Mouse (Mus musculus) forebrain, embryonic 15.5 days (tissue): ENCODE measurements at regions not wholly inside any gene's neighbourhood (a gene's known extent, or its start where the extent isn't known, plus 50 kb on each side); places are given as distances from the start of the nearest gene placed in this dataset.

Experiments
- ATAC-seq: fragments of 200-750 bp; cut with Nextera tagmentation; replicated peaks from 2 replicates; pipeline ENCODE4 v1.8.0; 2017; ENCODE audit warnings: mild to moderate bottlenecking, moderate TSS enrichment, moderate library complexity
- H3K27ac ChIP-seq: fragments of 300-500 bp; sonication (generic); replicated peaks from 2 replicates; pipeline ENCODE4 v1.5.1; 2015; ENCODE audit warnings: mild to moderate bottlenecking, inconsistent platforms
- H3K27me3 ChIP-seq: fragments of 300-500 bp; sonication (generic); 2 replicates; pipeline ENCODE4 v1.6.1; 2015; ENCODE audit warnings: inconsistent platforms
- H3K36me3 ChIP-seq: fragments of 300-500 bp; sonication (generic); 2 replicates; pipeline ENCODE4 v1.6.1; 2015; ENCODE audit warnings: mild to moderate bottlenecking, inconsistent platforms
- H3K4me1 ChIP-seq: fragments of 300-500 bp; sonication (generic); 2 replicates; pipeline ENCODE4 v1.6.1; 2015; ENCODE audit warnings: inconsistent platforms
- H3K4me2 ChIP-seq: fragments of 300-500 bp; sonication (generic); replicated peaks from 2 replicates; pipeline ENCODE4 v1.6.1; 2015; ENCODE audit warnings: mild to moderate bottlenecking, inconsistent platforms
- H3K4me3 ChIP-seq: fragments of 300-500 bp; sonication (generic); 2 replicates; pipeline ENCODE4 v1.5.1; 2015; ENCODE audit warnings: mild to moderate bottlenecking, inconsistent platforms
- H3K9ac ChIP-seq: fragments of 300-500 bp; sonication (generic); replicated peaks from 2 replicates; pipeline ENCODE4 v1.6.1; 2015; ENCODE audit warnings: mild to moderate bottlenecking, inconsistent platforms
- H3K9me3 ChIP-seq: fragments of 300-500 bp; sonication (generic); 2 replicates; pipeline ENCODE4 v1.6.1; 2016; ENCODE audit warnings: inconsistent platforms
- WGBS: fragments of 180-500 bp; shearing (Covaris S2); methylation state at CpG from one replicate; pipeline ENCODE4 v1.1.7; 2015; ENCODE audit warnings: mixed read lengths; 5-methylcytosine and 5-hydroxymethylcytosine counted together

DNA sequence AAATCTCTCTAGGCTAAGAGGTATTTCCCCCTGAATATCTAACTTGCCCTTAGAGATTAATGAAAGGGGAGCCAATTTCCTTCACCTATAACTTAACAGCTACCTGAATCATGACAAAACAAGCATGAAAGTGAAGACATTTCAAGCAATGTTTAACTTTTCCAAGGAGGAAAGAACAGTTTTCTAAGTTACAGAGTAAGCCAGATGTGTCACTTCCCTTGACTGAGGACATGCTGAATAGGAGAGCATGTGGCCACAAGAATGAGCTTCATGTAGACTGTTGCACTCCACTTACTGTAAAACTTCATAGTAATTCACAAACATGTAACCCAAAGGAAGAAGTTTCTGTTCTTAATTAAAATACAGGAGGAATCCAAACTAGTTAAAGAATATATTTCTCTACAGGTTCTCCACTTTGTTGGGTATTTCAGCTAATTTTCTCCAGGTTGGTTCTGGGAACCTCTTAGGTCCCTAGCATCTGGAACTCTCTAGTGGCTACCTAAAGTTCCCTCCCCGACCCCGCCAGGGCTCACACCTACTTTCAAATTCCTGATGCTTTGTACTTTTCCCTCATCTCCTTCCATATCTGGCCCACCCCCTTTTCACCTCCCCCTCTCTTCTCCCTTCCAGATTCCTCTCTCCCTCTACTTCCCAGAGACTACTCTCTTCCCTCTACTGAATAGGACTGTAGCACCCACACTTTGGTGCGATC lies 142.0 kb upstream of the Tyrp1 start:
- 95% methylated on average over 3 of the region's 3 CpGs for WGBS
- no peak overlapping the region for H3K4me2 ChIP-seq
- ATAC-seq: no peak
- H3K36me3 ChIP-seq: no peaks in the 10 kb centered on the region
- H3K27ac ChIP-seq: no peak overlapping the region
- H3K27me3 ChIP-seq: no peaks in the 10 kb centered on the region
- H3K9me3 ChIP-seq: no peaks in the 10 kb centered on the region
- no peak overlapping the region for H3K4me3 ChIP-seq
- H3K4me1 ChIP-seq: no peaks in the 10 kb centered on the region
- H3K9ac ChIP-seq: no peak overlapping the region

GRCm38 (mm10) chr4:80712698-80713097 lies 121.2 kb upstream of the Tyrp1 start:
- H3K4me3 ChIP-seq: no peak overlapping the region
- ATAC-seq: no peak
- no peak overlapping the region for H3K4me2 ChIP-seq
- WGBS: 70% methylated on average over 2 of the region's 2 CpGs
- no peak overlapping the region for H3K9ac ChIP-seq
- H3K4me1 ChIP-seq: no peaks in the 10 kb centered on the region
- H3K27me3 ChIP-seq: no peaks in the 10 kb centered on the region
- H3K9me3 ChIP-seq: no peaks in the 10 kb centered on the region
- no peaks in the 10 kb centered on the region for H3K36me3 ChIP-seq
- no peak overlapping the region for H3K27ac ChIP-seq

DNA sequence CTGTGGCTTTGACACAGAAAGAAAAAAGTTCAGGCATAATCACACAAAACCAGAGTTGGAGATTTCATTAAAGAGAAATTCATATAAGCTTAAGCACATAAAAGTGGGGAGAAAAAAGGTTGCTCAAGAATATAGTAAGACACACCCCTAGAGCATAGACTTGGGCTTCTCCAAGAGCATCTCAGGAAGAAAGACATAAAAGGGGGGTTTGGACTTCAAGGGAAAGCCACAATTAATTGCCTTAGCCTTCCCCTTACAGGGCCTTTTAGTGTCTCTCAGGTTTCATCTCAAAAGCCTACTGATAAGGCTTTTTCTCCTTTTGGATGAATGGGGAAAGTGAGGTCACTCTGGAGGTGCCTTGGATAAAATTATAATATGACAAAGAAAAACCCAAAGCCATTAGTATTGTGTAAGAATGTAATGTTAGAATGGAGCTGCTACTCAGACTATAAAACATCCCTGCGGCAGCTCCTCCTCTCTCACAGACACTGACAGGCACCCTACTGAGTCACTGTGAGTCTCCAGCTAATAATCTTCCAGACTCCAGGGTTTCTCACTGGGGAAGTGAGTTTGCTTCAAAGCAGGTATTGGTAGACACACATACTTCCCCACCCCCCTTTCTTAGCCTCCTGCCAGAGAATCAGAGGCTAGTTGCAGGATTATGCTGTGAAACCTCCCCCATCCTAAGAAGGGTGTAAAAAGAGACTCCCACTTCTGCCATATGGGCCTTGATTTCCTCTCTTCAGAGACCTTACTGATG lies 88.8 kb upstream of the Tyrp1 start:
- no peaks in the 10 kb centered on the region for H3K27me3 ChIP-seq
- H3K4me1 ChIP-seq: 0 out of 2 replicates have a peak, but pooled peaks cover 3% of the 10 kb centered on the region

GRCm38 (mm10) chr4:80752259-80752658 lies 81.7 kb upstream of the Tyrp1 start:
- no peak for ATAC-seq
- Histone ChIP-seq H3K27me3 (no peaks in the 10 kb centered on the region), H3K9me3 (no peaks in the 10 kb centered on the region), H3K4me3 (no peak overlapping the region), H3K27ac (no peak overlapping the region), H3K4me2 (no peak overlapping the region), H3K9ac (no peak overlapping the region), H3K4me1 (no peaks in the 10 kb centered on the region), H3K36me3 (no peaks in the 10 kb centered on the region)
- 76% methylated on average over 6 of the region's 6 CpGs for WGBS

More for the DNA sequence above, 88.8 kb upstream of the Tyrp1 start:
- H3K9ac ChIP-seq: no peak overlapping the region
- ATAC-seq: peak; percentile 70
- H3K27ac ChIP-seq: no peak overlapping the region
- no peak overlapping the region for H3K4me3 ChIP-seq
- no peak overlapping the region for H3K4me2 ChIP-seq
- no peaks in the 10 kb centered on the region for H3K36me3 ChIP-seq
- WGBS: 0% methylated on average over 1 of the region's 1 CpGs
- no peaks in the 10 kb centered on the region for H3K9me3 ChIP-seq

DNA sequence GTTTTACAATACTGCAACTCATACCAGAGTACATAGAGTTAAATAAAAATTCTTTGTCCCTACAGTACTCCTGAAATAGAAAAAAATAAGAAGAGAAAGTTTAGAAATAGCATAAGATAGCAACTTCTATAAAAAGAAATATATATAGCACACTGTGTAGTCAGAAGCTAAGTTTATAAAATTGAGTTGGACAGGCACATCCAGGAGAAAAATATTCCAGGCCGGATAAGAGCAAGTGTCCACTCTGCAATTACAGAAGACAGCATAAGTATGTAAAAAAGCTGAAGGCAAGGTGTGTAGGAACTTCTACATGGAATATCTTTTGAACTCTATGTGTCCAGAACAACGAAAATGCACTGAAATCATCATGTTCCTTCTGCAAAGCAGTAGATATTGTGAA lies 77.8 kb upstream of the Tyrp1 start:
- H3K36me3 ChIP-seq: no peaks in the 10 kb centered on the region
- no peak overlapping the region for H3K27ac ChIP-seq
- H3K9me3 ChIP-seq: no peaks in the 10 kb centered on the region
- no peak for ATAC-seq
- no peaks in the 10 kb centered on the region for H3K4me1 ChIP-seq
- H3K4me2 ChIP-seq: no peak overlapping the region
- H3K27me3 ChIP-seq: no peaks in the 10 kb centered on the region
- H3K9ac ChIP-seq: no peak overlapping the region
- WGBS: 89% methylated on average over 2 of the region's 2 CpGs
- no peak overlapping the region for H3K4me3 ChIP-seq

- Histone ChIP-seq H3K9me3 (no peaks in the 10 kb centered on the region), H3K4me3 (no peak overlapping the region), H3K27me3 (no peaks in the 10 kb centered on the region), H3K4me2 (no peak overlapping the region), H3K9ac (no peak overlapping the region), H3K36me3 (no peaks in the 10 kb centered on the region), H3K27ac (no peak overlapping the region), H3K4me1 (no peaks in the 10 kb centered on the region)
- 88% methylated on average over 3 of the region's 3 CpGs for WGBS
- no peak for ATAC-seq
Observed at GRCm38 (mm10) chr4:80764024-80764423, 69.9 kb upstream of the Tyrp1 start.

DNA sequence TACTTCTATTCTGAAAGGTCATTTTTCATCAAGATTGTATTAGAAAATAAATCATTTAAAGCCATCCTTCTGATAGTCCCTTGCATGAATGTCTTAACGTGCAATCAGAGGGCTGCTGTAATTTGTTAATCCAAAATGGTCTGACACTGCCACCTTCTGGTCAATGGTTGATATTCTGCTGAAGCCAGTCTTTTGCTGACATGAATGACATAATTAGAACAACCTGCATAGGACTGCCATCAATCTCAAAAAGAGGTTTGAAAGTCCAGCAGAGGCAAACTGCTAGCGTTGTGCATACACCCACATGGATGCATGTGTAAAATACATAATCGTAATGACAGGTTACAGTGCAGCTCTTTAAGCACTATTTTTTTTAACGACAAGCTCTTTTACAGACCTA lies 68.1 kb upstream of the Tyrp1 start:
- H3K36me3 ChIP-seq: no peaks in the 10 kb centered on the region
- 34% methylated on average over 4 of the region's 4 CpGs for WGBS
- H3K27ac ChIP-seq: no peak overlapping the region
- no peaks in the 10 kb centered on the region for H3K9me3 ChIP-seq
- H3K4me1 ChIP-seq: no peaks in the 10 kb centered on the region
- no peak overlapping the region for H3K4me3 ChIP-seq
- no peaks in the 10 kb centered on the region for H3K27me3 ChIP-seq
- no peak overlapping the region for H3K9ac ChIP-seq
- no peak overlapping the region for H3K4me2 ChIP-seq
- peak; percentile 79 for ATAC-seq

- no peak overlapping the region for H3K4me3 ChIP-seq
- H3K9me3 ChIP-seq: no peaks in the 10 kb centered on the region
- no peaks in the 10 kb centered on the region for H3K4me1 ChIP-seq
- H3K27me3 ChIP-seq: no peaks in the 10 kb centered on the region
- no peak overlapping the region for H3K9ac ChIP-seq
- no peak for ATAC-seq
- no peak overlapping the region for H3K4me2 ChIP-seq
- H3K27ac ChIP-seq: no peak overlapping the region
- 73% methylated on average over 5 of the region's 5 CpGs for WGBS
- H3K36me3 ChIP-seq: no peaks in the 10 kb centered on the region
Observed at GRCm38 (mm10) chr4:80767447-80767846, 66.5 kb upstream of the Tyrp1 start.
